Mouse (Mus musculus): ENCODE results near the gene Wdr49.

GRCm38 (mm10) chr3:75353972-75354371 lies 128.0 kb downstream of the Wdr49 start:
- TF ChIP-seq RAD21 (IDR thresholded peaks at IDR 0.05; ENCODE audit: low read depth, low read length) (no peak), SIN3A (IDR thresholded peaks at IDR 0.05; ENCODE audit: low read length) (no peak), TCF12 (IDR thresholded peaks at IDR 0.05; ENCODE audit: low read depth, low read length) (no peak), MXI1 (IDR thresholded peaks at IDR 0.05; ENCODE audit: low read depth, low read length) (no peak), ZC3H11A (IDR thresholded peaks at IDR 0.05; ENCODE audit: low read depth, low read length) (no peak), POLR2A (IDR thresholded peaks at IDR 0.05; ENCODE audit: low read depth, low read length) (no peak), EP300 (IDR thresholded peaks at IDR 0.05; ENCODE audit: low read length) (no peak), CTCF (conservative IDR thresholded peaks at IDR 0.05 in 1 of 2, IDR thresholded peaks at IDR 0.05 in 1 of 2; ENCODE audit: low read depth in 2 of 2, low read length in 2 of 2) (no peak)
